Mouse (Mus musculus) bone marrow, adult 2 months (tissue): ENCODE measurements at regions not wholly inside any gene's neighbourhood (a gene's known extent, or its start where the extent isn't known, plus 50 kb on each side); places are given as distances from the start of the nearest gene placed in this dataset.
A peak's percentile ranks its signal among the peaks of the same experiment; 100 is the strongest.

Experiments
- H3K27ac ChIP-seq: fragments of 200-500 bp; 2 replicates; pipeline ENCODE4 v1.5.1; 2012; ENCODE audit warnings: low read depth, mild to moderate bottlenecking, control low read depth, inconsistent platforms, low read length; ENCODE audit not compliant: control insufficient read depth, poor library complexity, insufficient read depth
- H3K4me1 ChIP-seq: fragments of 200-500 bp; 2 replicates; pipeline ENCODE4 v1.6.1; 2011; ENCODE audit warnings: low read length; ENCODE audit not compliant: control insufficient read depth, insufficient read depth
- H3K4me3 ChIP-seq: fragments of 200-500 bp; replicated peaks from 2 replicates; pipeline ENCODE3; 2011; ENCODE audit warnings: mild to moderate bottlenecking, low read depth, low read length, control low read depth; ENCODE audit not compliant: control insufficient read depth
- CTCF ChIP-seq: fragments of 200-500 bp; IDR thresholded peaks from 2 replicates; pipeline ENCODE4 v1.5.1; 2011; ENCODE audit warnings: low read length, control low read depth; ENCODE audit not compliant: control insufficient read depth, insufficient read depth
- POLR2A ChIP-seq: fragments of 200-500 bp; IDR thresholded peaks from 2 replicates; pipeline ENCODE4 v1.6.1; 2011; ENCODE audit warnings: low read depth, mild to moderate bottlenecking, control low read depth, low read length, borderline replicate concordance; ENCODE audit not compliant: control insufficient read depth
- WGBS: fragments of 180-500 bp; shearing (Covaris S2); methylation state at CpG from one replicate; pipeline ENCODE4 v1.1.7; 2018; 5-methylcytosine and 5-hydroxymethylcytosine counted together

DNA sequence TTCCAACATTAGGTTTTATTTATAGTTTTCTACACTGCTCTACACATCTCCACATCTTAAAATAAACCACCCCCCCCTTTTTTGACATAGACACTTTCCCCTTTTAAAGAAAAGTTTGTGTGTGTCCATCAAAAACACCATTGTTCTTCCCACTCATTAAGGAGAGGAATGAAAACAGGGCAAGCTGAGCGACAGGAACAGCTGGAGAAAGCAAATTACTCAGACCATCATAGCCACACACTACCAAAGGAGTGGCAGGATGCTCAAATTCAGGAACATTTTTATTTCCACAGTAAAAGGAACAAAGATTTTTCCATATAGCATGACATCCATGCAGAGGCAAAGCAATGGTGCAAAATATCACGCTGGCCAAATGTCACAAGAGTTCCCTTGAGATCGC lies 198.6 kb downstream of the Gm11361 start:
- 81% methylated on average over 3 of the region's 3 CpGs for WGBS
- no peak for TF ChIP-seq POLR2A
- TF ChIP-seq CTCF, result no peak
- no peak overlapping the region for H3K27ac ChIP-seq
- H3K4me1 ChIP-seq, result no peaks in the 10 kb centered on the region
- no peak overlapping the region for H3K4me3 ChIP-seq

DNA sequence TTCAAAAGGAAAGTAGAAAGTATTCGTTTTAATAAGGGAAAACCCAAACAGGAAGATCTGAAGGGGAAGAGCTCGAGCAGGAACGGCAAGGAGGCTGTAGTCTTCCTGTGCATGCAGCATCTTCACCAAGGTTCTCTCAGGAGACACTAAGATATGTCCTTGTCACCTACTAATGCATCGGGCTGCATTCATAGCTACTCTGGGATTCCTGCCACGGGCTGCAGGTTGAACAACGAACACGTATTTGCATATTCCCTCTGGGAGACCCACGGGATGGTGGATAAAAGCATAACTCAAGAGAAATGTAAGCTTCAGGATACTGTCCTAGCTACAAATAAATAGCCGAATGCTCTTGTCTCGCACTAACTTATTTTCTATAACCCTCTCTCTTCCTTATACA lies 197.7 kb downstream of the Gm11361 start:
- 69% methylated on average over 10 of the region's 10 CpGs for WGBS
- H3K4me3 ChIP-seq, result no peak overlapping the region
- H3K27ac ChIP-seq, result no peak overlapping the region
- TF ChIP-seq CTCF (no peak), POLR2A (no peak)
- H3K4me1 ChIP-seq, result no peaks in the 10 kb centered on the region

DNA sequence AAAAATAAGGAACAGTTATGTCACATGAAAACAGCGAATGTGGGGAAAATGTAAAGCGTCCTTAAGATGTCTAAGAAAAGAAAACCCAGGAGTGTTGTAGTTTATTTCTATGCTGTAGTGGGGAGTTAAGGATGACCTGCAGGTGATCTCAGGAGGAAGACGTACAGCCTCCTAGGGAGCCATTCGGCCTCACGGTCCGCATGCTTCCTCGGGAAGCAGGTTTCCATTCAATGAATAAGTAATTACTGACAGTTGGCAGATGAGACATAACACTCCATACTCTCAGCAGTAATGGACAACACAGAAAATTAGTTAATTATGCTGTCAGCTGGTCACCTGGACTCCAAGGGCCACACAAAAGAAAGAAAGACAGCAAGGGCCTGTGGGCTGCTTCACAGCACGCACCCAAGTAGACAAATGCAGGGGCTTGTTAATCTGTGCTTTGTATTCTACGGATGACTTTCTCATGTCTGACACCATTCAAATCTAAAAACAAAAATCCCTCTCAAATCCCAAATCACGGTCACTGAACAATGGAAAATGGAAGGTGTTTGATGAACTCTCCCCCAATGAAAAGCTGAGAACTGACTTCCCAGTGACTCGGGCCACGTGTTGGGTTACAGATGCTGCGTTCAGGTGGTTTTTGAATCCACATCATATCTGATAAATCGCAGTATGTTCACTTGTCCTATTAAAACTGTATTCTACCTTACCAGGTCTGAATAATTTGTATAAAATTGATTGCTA lies 193.5 kb downstream of the Gm11361 start:
- WGBS, result 85% methylated on average over 14 of the region's 14 CpGs

DNA sequence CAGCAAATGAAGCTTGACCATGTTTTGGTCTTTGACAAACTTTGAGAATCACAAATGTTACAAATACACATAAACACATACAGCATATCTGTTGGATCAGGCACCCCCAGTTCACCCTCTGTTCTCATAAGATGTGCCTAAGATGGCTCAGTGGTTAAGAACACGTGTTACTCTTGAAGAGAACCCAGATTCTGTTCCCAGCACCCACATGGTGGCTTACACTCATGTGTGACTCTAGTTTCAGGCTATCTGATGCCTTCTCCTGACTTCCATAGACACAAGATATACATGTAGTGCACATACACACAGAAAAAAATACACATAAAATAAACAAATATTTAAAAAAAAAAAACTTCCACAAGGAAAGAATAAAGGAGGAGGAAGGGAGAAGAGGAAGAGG lies 191.7 kb downstream of the Gm11361 start:
- Histone ChIP-seq H3K27ac (no peak overlapping the region), H3K4me3 (no peak overlapping the region), H3K4me1 (no peaks in the 10 kb centered on the region)
- TF ChIP-seq CTCF, result no peak
- no peak for TF ChIP-seq POLR2A
- 86% methylated on average over 1 of the region's 1 CpGs for WGBS

More for the DNA sequence above, 193.5 kb downstream of the Gm11361 start:
- no peak for TF ChIP-seq CTCF
- TF ChIP-seq POLR2A, result no peak
- Histone ChIP-seq H3K4me1 (no peaks in the 10 kb centered on the region), H3K4me3 (no peak overlapping the region), H3K27ac (no peak overlapping the region)

DNA sequence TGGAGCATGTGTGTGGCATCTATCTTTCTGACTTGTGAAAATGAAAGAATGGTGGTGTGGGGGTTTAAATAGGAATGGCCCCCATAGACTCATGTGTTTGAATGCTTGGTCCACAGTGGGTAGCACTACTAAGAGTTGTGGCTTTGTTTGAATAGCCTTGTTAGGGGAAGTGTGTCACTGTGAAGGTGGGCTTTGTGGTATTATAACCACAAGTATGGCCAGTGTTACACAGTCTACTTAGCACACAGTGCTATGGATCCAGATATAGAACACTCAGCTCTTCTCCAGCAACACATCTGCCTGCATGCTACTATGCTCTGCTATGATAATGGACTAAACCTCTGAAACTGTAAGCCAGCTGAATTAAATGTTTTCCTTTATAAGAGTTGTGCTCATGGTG lies 184.9 kb downstream of the Gm11361 start:
- TF ChIP-seq POLR2A, result no peak
- no peak for TF ChIP-seq CTCF
- Histone ChIP-seq H3K4me1 (no peaks in the 10 kb centered on the region), H3K4me3 (no peak overlapping the region), H3K27ac (no peak overlapping the region)

DNA sequence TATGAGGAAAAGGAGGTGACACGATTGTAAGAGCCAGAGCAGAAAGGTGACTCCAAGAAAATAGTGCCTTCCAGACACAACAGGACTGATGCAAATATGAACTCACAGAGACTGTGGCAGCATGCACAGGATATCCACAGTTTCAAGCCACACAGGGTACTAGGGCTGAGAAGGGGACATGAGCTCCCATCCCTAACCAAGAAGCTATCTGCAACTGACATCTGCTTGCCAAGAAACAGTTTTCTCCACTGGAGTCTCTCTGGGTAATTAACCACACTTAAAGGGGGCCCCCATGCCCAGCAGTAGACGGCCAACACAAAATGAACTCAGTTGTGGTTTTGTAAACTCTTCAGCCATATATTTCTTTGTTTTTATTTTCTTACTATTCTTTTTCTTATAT lies 176.1 kb downstream of the Gm11361 start:
- TF ChIP-seq POLR2A, result no peak
- TF ChIP-seq CTCF, result no peak
- 32% methylated on average over 2 of the region's 2 CpGs for WGBS
- H3K4me1 ChIP-seq, result no peaks in the 10 kb centered on the region
- H3K27ac ChIP-seq, result no peak overlapping the region
- H3K4me3 ChIP-seq, result no peak overlapping the region

DNA sequence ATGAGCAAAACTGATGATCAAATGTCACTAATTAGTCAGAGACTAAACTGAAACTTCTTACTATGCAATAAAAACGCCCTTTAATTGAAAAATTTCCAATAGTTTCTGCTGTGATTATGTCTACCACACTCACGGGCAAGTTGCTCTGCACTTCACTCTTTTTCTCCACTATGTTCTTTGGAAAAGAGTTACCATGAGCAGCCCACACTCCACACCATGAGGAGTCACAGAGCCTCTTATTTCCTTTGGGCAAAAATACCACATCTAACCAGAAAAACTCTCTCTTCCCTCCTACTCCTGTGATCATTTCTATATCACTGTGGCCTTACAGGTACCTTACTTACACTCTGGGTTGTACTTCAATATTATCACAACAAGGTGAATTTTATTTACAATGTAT lies 174.7 kb downstream of the Gm11361 start:
- TF ChIP-seq CTCF (no peak), POLR2A (no peak)
- Histone ChIP-seq H3K27ac (no peak overlapping the region), H3K4me1 (no peaks in the 10 kb centered on the region), H3K4me3 (no peak overlapping the region)
- WGBS, result 80% methylated on average over 2 of the region's 2 CpGs

DNA sequence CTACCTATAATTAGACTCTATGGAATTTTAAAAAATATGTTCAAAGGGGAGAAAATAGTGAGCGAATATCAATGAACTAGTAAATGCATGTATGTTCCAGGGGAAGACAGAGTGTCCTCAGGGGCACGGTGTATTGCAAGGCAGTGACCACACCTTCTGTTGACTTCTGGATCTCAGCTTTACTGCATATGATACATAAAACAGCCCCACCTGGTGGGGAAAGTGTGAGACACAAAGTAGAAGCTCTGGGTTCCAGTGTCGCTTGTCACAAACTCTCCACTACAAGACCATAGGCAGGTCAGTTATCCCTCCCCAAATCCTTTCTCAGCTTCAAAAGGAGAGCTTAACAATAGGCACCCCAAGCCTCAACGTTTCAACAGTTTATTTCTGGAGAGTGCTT lies 168.8 kb downstream of the Gm11361 start:
- no peak overlapping the region for H3K27ac ChIP-seq
- H3K4me1 ChIP-seq, result no peaks in the 10 kb centered on the region
- TF ChIP-seq POLR2A, result no peak
- TF ChIP-seq CTCF, result peak; percentile 18; the same call in 1 of the 2 replicates
- H3K4me3 ChIP-seq, result no peak overlapping the region
- WGBS, result 64% methylated on average over 4 of the region's 4 CpGs

DNA sequence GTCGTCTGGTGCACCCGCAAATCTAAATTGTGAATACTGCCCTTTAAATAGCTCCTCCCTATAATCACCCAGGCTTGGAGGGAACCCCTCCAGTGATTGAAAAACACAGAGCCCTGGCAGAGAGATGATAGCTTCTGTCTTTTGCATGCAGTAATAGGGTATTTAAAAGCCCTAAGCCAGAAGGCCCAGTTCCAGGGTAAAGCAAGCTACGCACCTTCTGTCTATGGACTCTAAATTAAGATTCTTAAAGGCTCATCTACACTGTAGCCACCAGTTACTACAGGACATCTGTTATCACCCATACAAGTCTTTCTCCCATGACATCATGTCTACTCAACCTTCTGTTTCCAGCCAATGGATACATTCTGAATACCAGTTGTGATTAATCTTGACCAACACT lies 167.8 kb downstream of the Gm11361 start:
- H3K27ac ChIP-seq, result no peak overlapping the region
- H3K4me3 ChIP-seq, result no peak overlapping the region
- WGBS, result 87% methylated on average over 3 of the region's 3 CpGs
- H3K4me1 ChIP-seq, result no peaks in the 10 kb centered on the region; the same call in 1 of the 2 replicates
- TF ChIP-seq POLR2A (no peak), CTCF (no peak)
